Mouse (Mus musculus): ENCODE measurements around the gene Fcer1g. TPM values are rescaled to one million over a fixed set of nuclear protein-coding genes. Genes with fewer than 3 reads are reported as not detected.

The Fcer1g gene
- 32.0 and 46.6 TPM in 2 replicates for polyA plus RNA-seq (2015; fragmentation: Nextera tagmentation; extraction: Ambion mirVana)

DNA sequence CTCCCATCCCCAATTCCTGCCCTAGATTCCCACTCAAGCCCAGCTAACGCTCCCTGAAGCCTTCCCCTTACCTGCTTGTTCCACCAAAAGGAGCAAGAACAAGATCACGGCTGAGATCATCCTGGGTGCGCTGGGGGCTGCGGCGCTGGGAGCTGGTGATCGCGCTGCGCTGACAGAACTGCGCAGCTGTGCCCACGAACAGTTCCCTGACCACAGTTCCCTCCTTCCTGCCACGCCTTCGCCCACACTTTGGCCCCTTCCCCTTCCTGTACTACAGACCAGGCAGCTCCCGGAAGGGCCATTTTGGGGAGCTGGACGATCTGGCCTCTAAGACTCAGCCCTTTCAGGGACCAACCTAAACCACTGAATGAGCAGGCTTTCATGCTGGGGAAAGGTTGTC is at the start of gene Fcer1g:
Fcer1g (minus strand) TSS at position 240 of the 400 bp plus-strand sequence.
- Histone ChIP-seq H3K4me1 (no peaks in the 10 kb centered on the region), H3K36me3 (peaks cover 53% of the 10 kb centered on the region), H3K27ac (replicated peaks) (no peak within 1 kb of the TSS), H3K27me3 (replicated peaks) (no peaks in the 10 kb centered on the region), H3K9ac (replicated peaks) (no peak within 1 kb of the TSS), H3K4me3 (replicated peaks) (no peak within 1 kb of the TSS), H3K9me3 (replicated peaks) (no peaks in the 10 kb centered on the region), H3K4me2 (no peak within 1 kb of the TSS)
- no peak for ATAC-seq (ENCODE audit: low FRiP score)
- WGBS = 89% methylated on average over 14 of the region's 14 CpGs

DNA sequence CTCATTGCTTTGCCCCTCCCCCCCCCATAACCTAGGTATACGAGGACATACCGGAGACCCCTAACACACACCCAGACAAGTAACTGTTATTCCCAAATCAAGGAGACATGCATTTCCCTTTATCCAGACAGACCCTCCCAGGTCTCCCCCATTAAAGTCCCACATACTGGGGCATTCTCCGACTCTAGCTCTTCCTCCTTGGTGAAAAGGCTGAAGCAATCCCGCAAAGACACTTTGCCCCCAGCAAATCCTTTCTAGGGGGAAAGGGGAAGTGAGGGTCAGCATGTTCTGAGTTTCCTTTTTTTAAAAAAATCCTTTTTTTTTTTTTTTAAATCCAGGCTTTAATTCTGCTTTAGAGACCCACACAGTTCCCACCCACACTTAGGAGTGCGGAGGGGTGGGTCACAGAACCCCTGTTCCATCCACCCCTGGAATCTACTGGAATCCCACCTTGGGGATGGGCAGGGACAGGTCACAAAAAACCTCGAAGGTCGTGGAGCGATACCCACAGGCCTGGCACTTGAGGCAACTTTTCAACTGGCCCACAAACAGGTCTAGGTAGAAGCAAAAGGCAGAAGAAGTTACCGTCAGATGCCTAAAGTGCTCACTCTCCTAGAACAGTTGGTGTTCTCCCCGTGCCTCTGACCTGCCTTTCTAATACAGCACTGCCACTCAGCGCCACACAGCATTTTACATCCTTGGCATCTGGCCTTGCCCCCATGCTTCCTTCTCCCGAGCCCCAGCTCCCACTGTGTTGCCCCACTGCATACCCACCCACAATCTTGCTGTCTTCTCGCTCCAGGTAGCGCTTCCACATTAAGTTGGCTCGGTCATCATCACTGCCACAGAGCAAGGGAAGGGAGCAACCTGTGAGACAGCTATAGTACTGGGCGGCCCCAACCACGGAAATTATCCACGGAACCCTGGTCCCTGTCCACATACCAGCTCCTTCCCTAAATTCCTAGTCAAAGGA is 49.3 kb upstream of the Fcer1g start:
- 93% methylated on average over 18 of the region's 18 CpGs for WGBS
- no peaks in the 10 kb centered on the region for H3K9me3 ChIP-seq (replicated peaks)
- H3K36me3 ChIP-seq = peaks cover 36% of the 10 kb centered on the region
- no peak for ATAC-seq (ENCODE audit: low FRiP score)
- H3K27ac ChIP-seq (replicated peaks) = no peak overlapping the region
- no peaks in the 10 kb centered on the region for H3K27me3 ChIP-seq (replicated peaks)
- H3K4me3 ChIP-seq (replicated peaks) = no peak overlapping the region
- H3K4me1 ChIP-seq = peaks cover 66% of the 10 kb centered on the region
- H3K9ac ChIP-seq (replicated peaks) = no peak overlapping the region
- no peak overlapping the region for H3K4me2 ChIP-seq

DNA sequence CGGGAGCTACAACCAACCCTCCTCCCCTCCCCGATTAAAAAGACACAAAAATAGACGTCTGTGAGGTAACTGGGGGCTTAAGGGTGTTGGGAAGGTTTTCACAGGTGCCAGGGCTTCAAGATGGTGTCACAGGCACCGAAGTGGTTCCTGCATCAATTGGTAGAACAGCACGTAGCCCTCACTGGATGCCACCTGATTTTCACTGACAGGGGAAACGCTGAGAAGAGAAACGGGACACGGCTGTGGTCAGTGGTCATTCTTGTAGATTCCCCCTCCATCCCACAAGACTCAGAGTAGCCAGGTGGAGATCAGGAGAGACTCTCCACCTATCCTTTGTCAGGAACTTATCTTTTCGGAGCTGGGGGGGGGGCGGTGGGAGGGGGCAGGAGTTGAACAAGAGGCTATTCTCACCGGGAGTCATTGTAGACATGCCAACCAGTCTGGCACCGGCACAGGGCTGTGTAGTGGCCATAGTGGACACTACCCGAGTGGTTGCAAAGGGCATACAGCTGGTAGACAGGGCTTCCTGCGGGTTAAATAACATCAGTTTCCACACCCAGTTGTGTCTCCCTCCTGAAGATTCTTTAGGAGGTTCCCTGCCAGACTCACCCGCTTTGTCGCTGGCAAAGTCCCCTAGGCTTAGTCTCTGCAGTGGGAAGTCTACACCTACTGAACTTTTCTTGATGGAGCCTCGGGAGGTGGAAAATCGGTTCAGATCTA is 48.1 kb upstream of the Fcer1g start:
- ATAC-seq (ENCODE audit: low FRiP score) = no peak
- H3K27me3 ChIP-seq (replicated peaks) = no peaks in the 10 kb centered on the region
- peaks cover 49% of the 10 kb centered on the region for H3K36me3 ChIP-seq
- peaks cover 60% of the 10 kb centered on the region for H3K4me1 ChIP-seq
- peak overlapping the region; percentile 83; the same call in 1 of the 2 replicates for H3K27ac ChIP-seq (replicated peaks)
- H3K9me3 ChIP-seq (replicated peaks) = no peaks in the 10 kb centered on the region
- no peak overlapping the region for H3K4me3 ChIP-seq (replicated peaks)
- H3K9ac ChIP-seq (replicated peaks) = no peak overlapping the region
- H3K4me2 ChIP-seq = peak overlapping the region; percentile 89
- WGBS = 82% methylated on average over 18 of the region's 18 CpGs

DNA sequence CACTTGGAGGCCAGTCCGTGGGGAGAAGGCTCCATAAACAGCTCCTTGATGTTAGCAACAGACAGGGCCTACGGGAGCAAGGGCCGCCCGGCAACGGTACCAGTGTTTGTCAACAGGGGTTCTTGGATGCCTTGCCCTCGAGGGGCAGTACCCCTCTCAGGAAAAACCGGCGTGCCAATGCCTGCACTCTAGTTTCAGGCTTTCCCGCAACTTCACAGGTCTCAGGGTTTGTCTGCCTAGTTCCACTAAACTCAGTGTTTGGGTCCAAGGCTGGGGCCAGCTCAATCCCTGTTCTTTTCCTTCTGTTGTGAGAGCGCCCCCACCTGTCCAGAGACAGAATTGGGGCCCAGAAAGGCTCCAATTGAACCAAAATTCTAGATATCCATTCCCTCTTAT is 47.4 kb upstream of the Fcer1g start:
- Histone ChIP-seq H3K4me1 (peaks cover 53% of the 10 kb centered on the region), H3K27me3 (replicated peaks) (no peaks in the 10 kb centered on the region), H3K9me3 (replicated peaks) (no peaks in the 10 kb centered on the region), H3K9ac (replicated peaks) (peak overlapping the region; percentile 46), H3K27ac (replicated peaks) (peak overlapping the region; percentile 83), H3K36me3 (peaks cover 56% of the 10 kb centered on the region), H3K4me2 (peak overlapping the region; percentile 89), H3K4me3 (replicated peaks) (peak overlapping the region; percentile 76)
- peak; percentile 34 for ATAC-seq (ENCODE audit: low FRiP score)
- 1% methylated on average over 10 of the region's 10 CpGs for WGBS

DNA sequence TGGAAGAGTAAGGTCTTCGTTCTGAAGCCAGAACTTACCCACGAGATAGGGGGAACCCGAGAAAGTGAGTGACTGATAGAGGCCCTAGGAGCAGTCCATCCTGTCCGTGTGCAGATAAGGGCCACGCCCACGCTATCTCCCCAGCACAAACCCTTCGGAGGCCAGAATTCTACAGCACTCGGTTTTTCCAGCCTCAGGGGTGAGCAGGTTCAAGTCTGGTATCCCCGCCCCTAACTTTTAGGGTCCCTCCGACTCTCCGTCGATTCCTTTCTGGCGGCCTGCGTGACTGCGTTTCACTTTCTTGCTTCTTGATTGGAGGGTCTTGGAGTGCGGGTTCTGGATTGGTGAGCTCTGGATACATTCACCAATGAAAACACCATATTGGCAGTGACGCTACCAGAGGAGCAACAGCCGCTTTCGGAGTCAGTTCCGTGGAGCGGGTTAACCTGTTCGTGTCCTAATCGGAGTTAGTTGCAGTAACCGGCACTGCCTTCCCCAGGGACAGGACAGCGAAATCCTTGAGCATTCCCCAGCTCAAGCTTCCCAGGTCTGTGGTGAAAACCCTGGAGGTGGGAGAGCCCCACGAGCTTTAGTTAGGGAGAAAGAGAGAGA is 46.9 kb upstream of the Fcer1g start, which contains the start of gene Ppox:
Ppox (minus strand) TSS at position 271 of the 612 bp plus-strand sequence.
- under 1% methylated on average over 26 of the region's 26 CpGs for WGBS
- H3K27ac ChIP-seq (replicated peaks) = peak within 1 kb of the TSS; percentile 83
- peaks cover 60% of the 10 kb centered on the region for H3K36me3 ChIP-seq

DNA sequence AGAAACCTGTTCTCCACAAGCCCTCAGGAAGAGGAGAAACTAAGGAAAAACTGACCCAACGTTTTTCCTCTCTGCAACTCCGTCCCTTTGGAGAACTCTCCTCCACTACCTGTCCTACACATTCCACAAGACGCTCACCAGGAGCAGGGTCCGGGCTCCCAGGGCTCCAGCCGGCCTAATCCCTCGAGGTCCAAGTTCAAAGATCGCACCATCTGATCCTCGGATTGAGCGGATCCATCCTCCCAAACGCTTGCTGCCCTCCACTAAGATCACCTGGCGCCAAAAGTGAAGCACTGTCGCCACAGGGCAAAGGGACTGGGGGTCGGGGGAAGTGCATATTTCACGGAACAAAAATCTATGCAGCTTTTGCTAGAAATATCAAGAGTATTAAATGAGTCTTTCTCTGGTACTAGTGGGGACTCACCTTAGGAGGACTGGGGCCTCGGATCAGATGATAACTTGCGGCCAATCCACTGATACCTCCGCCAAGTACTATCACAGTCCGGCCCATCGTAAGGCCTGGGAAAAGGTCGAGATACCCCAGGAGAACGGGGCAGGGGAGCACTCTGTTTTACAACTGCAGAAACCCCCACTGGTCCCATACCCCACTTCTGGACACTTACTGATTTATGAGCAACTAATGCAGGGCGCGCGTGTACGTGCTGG is 46.2 kb upstream of the Fcer1g start:
- no peaks in the 10 kb centered on the region for H3K9me3 ChIP-seq (replicated peaks)
- H3K27me3 ChIP-seq (replicated peaks) = no peaks in the 10 kb centered on the region
- H3K4me3 ChIP-seq (replicated peaks) = peak overlapping the region; percentile 76
- 3% methylated on average over 25 of the region's 25 CpGs for WGBS
- peak; percentile 19; the same call in 1 of the 2 replicates for ATAC-seq (ENCODE audit: low FRiP score)
- H3K4me2 ChIP-seq = peak overlapping the region; percentile 89
- peaks cover 60% of the 10 kb centered on the region for H3K36me3 ChIP-seq
- peak overlapping the region; percentile 69 for H3K9ac ChIP-seq (replicated peaks)
- H3K4me1 ChIP-seq = peaks cover 42% of the 10 kb centered on the region
- H3K27ac ChIP-seq (replicated peaks) = peak overlapping the region; percentile 58; the same call in 1 of the 2 replicates

More for the DNA sequence above, 46.9 kb upstream of the Fcer1g start, which contains the start of gene Ppox:
- Histone ChIP-seq H3K9ac (replicated peaks) (peak within 1 kb of the TSS; percentile 69), H3K9me3 (replicated peaks) (no peaks in the 10 kb centered on the region), H3K27me3 (replicated peaks) (no peaks in the 10 kb centered on the region), H3K4me1 (peaks cover 48% of the 10 kb centered on the region), H3K4me3 (replicated peaks) (peak within 1 kb of the TSS; percentile 76), H3K4me2 (peak within 1 kb of the TSS; percentile 89)
- ATAC-seq (ENCODE audit: low FRiP score) = peak; percentile 97

DNA sequence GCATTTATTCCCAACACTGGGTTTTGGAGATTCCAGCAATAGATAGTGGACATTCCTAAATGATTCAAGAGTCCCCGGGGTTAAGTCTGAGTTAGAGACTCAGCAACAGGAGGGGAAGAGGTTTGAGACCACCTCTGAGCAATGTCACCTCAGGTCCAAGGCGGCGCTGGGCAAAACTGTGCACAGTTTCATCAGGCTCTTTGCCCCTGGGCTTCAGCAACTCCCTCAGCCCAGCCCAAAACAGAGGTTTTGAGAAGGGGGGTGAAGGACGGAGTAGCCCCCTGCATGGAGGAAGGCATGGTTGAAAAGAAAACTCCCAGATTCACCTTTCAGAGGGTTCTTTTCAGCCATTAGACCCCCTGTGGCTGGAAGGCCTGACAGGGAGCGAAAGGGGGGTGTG is 45.6 kb upstream of the Fcer1g start:
- H3K9ac ChIP-seq (replicated peaks) = peak overlapping the region; percentile 69
- H3K27ac ChIP-seq (replicated peaks) = no peak overlapping the region
- ATAC-seq (ENCODE audit: low FRiP score) = no peak
- no peaks in the 10 kb centered on the region for H3K9me3 ChIP-seq (replicated peaks)
- peak overlapping the region; percentile 76 for H3K4me3 ChIP-seq (replicated peaks)
- WGBS = 62% methylated on average over 5 of the region's 5 CpGs
- peaks cover 35% of the 10 kb centered on the region for H3K4me1 ChIP-seq
- H3K4me2 ChIP-seq = peak overlapping the region; percentile 89
- H3K36me3 ChIP-seq = peaks cover 60% of the 10 kb centered on the region
- no peaks in the 10 kb centered on the region for H3K27me3 ChIP-seq (replicated peaks)

DNA sequence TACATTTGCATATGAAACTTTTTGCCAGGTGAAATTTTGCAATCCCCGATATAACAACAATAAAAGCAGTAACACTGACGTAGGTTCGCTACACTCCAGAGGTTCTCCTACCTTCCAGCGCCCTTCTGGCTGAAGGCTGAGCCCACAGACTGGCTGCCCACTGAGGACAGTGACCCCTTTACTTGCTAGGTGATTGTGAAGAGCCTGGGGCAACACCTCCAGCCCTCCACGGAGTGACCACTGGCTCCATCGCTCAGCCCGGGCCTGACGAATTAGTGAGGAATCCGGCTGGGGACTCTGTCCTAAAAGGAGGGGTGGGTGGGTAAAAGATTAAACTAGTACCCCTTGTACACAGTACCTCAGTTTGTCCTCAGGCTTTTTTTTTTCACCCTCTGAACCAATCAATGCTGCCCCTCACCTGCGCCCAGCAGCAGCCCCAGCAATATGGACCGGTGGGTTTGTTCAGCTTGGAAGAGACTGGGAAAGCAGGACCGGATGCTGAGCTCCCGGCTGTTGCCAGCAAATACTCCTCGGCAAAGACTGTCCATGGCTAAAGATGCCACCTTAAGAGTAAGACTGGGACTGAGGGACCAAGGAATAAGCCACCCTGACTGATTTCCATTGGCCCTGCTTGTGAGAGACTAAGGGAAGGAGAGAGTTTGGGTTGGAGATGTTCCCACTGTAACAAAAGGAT is 45.0 kb upstream of the Fcer1g start:
- Histone ChIP-seq H3K9ac (replicated peaks) (no peak overlapping the region), H3K4me2 (no peak overlapping the region; the same call in 1 of the 2 replicates), H3K9me3 (replicated peaks) (no peaks in the 10 kb centered on the region), H3K27ac (replicated peaks) (no peak overlapping the region), H3K4me3 (replicated peaks) (no peak overlapping the region), H3K4me1 (peaks cover 32% of the 10 kb centered on the region), H3K27me3 (replicated peaks) (no peaks in the 10 kb centered on the region), H3K36me3 (peaks cover 63% of the 10 kb centered on the region)
- no peak for ATAC-seq (ENCODE audit: low FRiP score)
- 91% methylated on average over 14 of the region's 14 CpGs for WGBS

DNA sequence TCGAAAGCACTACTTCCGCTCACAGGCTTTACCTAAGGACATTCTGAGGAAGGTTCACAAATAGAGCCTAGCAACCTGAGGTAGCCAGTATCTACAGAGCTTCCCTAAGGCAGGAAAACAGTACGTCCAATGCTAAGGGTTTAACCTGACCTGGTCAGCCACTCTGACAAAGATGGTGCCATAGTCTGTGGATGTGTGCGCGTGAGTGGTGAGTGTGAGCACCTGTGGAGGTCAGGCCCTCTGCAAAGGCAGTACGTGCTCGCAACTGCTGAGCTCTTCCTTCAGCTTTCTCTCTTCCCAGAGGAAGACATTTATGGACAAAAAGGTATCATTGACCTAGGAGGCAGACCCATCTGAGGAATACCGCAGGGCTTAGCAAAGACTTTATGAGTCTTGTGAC is 44.3 kb upstream of the Fcer1g start:
- H3K9ac ChIP-seq (replicated peaks) = no peak overlapping the region
- ATAC-seq (ENCODE audit: low FRiP score) = no peak
- H3K9me3 ChIP-seq (replicated peaks) = no peaks in the 10 kb centered on the region
- H3K4me3 ChIP-seq (replicated peaks) = no peak overlapping the region
- H3K27me3 ChIP-seq (replicated peaks) = no peaks in the 10 kb centered on the region
- H3K36me3 ChIP-seq = peaks cover 65% of the 10 kb centered on the region
- H3K4me1 ChIP-seq = peaks cover 28% of the 10 kb centered on the region
- H3K27ac ChIP-seq (replicated peaks) = no peak overlapping the region
- WGBS = 93% methylated on average over 8 of the region's 8 CpGs
- H3K4me2 ChIP-seq = no peak overlapping the region

DNA sequence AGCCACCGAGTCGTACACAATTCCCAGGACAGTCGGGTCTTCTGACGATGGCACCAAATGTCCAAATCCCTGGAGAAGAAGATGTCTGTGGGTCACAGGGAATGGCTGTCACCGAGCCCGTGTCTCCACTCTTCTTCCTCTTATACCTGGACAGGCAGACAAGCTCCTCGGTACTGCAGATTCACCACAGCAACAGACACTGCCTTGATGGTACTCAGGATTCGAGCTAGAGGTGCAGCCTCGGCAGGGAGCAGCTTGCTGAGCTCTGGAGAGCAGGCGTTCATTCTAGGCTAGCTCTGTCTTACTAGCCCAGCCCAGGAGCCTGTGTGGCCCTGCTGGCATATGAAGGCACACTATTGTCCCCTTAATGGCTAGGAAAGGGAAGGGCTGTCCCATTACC is 43.6 kb upstream of the Fcer1g start:
- Histone ChIP-seq H3K27ac (replicated peaks) (no peak overlapping the region), H3K27me3 (replicated peaks) (no peaks in the 10 kb centered on the region), H3K4me2 (no peak overlapping the region), H3K36me3 (peaks cover 66% of the 10 kb centered on the region), H3K9me3 (replicated peaks) (no peaks in the 10 kb centered on the region), H3K4me1 (peaks cover 28% of the 10 kb centered on the region), H3K9ac (replicated peaks) (no peak overlapping the region), H3K4me3 (replicated peaks) (no peak overlapping the region)
- WGBS = 87% methylated on average over 10 of the region's 10 CpGs
- ATAC-seq (ENCODE audit: low FRiP score) = no peak

Measured in neural tube, embryonic 15.5 days (tissue).